Mouse (Mus musculus): ENCODE data around the gene Batf.

DNA sequence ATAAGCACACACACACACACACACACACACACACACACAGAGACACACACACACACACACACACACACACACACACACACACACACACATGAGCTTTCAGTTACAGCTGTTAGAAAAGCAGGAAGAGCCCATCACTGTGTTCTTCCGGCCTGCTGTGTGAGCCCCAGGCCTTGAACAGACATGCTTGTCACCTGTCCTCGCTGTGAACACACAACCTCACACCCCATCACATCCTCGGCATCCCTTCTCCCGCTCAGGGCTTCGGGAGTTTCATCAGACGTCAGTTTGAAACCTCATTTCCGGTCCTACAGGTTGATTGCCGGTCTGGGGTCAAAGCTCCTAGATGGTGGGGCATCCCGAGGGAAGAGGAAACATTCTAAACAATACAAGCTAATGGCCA lies 48.5 kb upstream of the Batf start:
- TF ChIP-seq MYOG (IDR thresholded peaks at IDR 0.05; ENCODE audit: control insufficient read depth in 1 of 3, insufficient read depth in 1 of 3, insufficient read length in 2 of 3, low read depth in 2 of 3) (no peak), CEBPB (IDR thresholded peaks at IDR 0.05; ENCODE audit: insufficient read depth, poor library complexity, severe bottlenecking) (no peak), USF1 (IDR thresholded peaks at IDR 0.05; ENCODE audit: low read depth) (no peak), POLR2A (IDR thresholded peaks at IDR 0.05; ENCODE audit: insufficient read length, low read depth) (no peak), MAX (IDR thresholded peaks at IDR 0.05; ENCODE audit: low read depth) (no peak)
